Mouse (Mus musculus) liver, embryonic 14.5 days (tissue): ENCODE results near the gene Ifit3b.

ENCODE experiments used
- CTCF ChIP-seq: IDR thresholded peaks from 2 replicates; pipeline ENCODE4 v1.5.1; 2016; ENCODE audit warnings: antibody characterized with exemption, low read depth, control low read depth
- EP300 ChIP-seq: IDR thresholded peaks from 2 replicates; pipeline ENCODE4 v1.6.1; 2016; ENCODE audit warnings: antibody characterized with exemption, low read depth

GRCm38 (mm10) chr19:34605472-34605871, 2.3 kb upstream of the Ifit3b start:
- TF ChIP-seq CTCF (no peak), EP300 (no peak)
